Mouse (Mus musculus): ENCODE measurements around the gene AA986860. TPM values are rescaled to one million over a fixed set of nuclear protein-coding genes. Genes with fewer than 3 reads are reported as not detected.

AA986860 gene
- polyA plus RNA-seq, 1 experiment from 2014 or later, result 0.56 TPM

GRCm38 (mm10) chr1:130762045-130762760 is 30.4 kb downstream of the AA986860 start:
- no peak for ATAC-seq (replicated peaks)
- no peak overlapping the region for H3K9ac ChIP-seq
- 82% methylated on average over 3 of the region's 3 CpGs for WGBS
- no peak overlapping the region for H3K27ac ChIP-seq
- no peaks in the 10 kb centered on the region for H3K9me3 ChIP-seq
- H3K4me3 ChIP-seq, result no peak overlapping the region
- H3K27me3 ChIP-seq (replicated peaks), result no peaks in the 10 kb centered on the region
- no peaks in the 10 kb centered on the region for H3K4me1 ChIP-seq
- no peaks in the 10 kb centered on the region for H3K36me3 ChIP-seq (replicated peaks)
- H3K4me2 ChIP-seq, result no peak overlapping the region

GRCm38 (mm10) chr1:130764027-130764461 is 32.3 kb downstream of the AA986860 start:
- Histone ChIP-seq H3K4me3 (no peak overlapping the region), H3K27me3 (replicated peaks) (no peaks in the 10 kb centered on the region), H3K9ac (no peak overlapping the region), H3K36me3 (replicated peaks) (no peaks in the 10 kb centered on the region), H3K4me2 (no peak overlapping the region), H3K9me3 (no peaks in the 10 kb centered on the region), H3K27ac (no peak overlapping the region), H3K4me1 (no peaks in the 10 kb centered on the region)
- no peak for ATAC-seq (replicated peaks)
- WGBS, result 85% methylated on average over 12 of the region's 12 CpGs

DNA sequence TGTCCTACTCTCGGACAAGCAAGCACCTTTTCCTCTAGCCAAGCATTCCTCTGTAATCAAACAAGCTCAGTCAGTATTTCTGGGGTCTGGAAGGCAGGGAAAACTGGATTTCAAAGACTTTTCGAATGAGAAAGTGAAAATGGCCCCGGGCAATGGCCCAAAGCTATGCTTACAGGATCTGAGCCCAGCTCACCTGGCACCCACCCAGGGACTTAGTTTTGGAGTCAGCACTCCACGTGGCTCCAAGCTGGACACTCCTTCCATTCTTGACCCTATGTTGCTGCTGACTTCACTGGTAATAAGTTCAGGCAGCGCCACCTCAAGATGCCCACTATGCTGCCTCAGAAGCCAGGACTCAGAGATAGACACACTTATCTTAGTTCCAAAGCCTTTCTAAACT is 35.3 kb downstream of the AA986860 start:
- no peak for ATAC-seq (replicated peaks)
- 80% methylated on average over 5 of the region's 5 CpGs for WGBS
- Histone ChIP-seq H3K27ac (no peak overlapping the region), H3K36me3 (replicated peaks) (no peaks in the 10 kb centered on the region), H3K27me3 (replicated peaks) (no peaks in the 10 kb centered on the region), H3K4me2 (no peak overlapping the region), H3K4me1 (no peaks in the 10 kb centered on the region), H3K9me3 (no peaks in the 10 kb centered on the region), H3K9ac (no peak overlapping the region), H3K4me3 (no peak overlapping the region)

DNA sequence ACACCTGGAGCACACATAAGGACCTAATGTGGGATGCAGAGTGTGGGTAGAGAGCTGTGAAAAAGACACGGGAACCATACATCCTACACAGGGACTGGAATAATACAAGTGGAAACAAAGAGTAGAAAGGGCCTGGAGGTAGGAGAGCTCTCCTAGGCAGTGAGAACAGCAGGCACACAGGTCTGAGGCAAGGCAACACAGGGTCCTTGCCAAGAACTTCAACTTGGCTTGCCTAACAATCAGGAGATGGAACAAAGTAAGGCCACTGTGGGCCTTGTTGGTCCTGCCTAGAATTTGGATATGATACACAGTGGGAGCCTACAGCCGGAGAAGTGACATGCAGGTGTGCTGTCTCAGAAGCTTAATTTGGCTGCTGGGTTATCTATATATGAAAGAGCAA is 38.1 kb downstream of the AA986860 start:
- Histone ChIP-seq H3K4me2 (no peak overlapping the region), H3K27me3 (replicated peaks) (no peaks in the 10 kb centered on the region), H3K4me3 (no peak overlapping the region), H3K9me3 (no peaks in the 10 kb centered on the region), H3K9ac (no peak overlapping the region), H3K27ac (no peak overlapping the region), H3K36me3 (replicated peaks) (no peaks in the 10 kb centered on the region), H3K4me1 (no peaks in the 10 kb centered on the region)
- no peak for ATAC-seq (replicated peaks)
- WGBS, result 89% methylated on average over 2 of the region's 2 CpGs

DNA sequence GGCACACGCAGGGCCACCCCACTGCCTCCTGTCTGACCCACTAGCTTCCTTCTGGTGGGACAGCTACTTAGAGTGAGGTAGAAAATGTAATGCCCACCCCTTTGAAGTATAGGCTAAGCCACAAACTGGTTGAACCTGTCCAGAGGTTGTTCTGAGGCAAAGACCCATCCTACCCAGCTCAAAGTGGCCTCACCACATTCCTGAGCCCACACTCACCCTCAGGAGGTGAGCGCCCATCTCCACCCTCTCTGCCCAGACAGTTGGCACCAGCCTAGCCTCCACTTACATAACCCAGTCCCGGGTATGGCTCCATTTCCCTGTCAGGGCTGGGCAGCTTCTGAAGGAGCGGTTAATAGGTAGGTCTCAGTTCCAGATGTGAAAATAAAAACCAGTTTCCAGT is 38.7 kb downstream of the AA986860 start:
- no peaks in the 10 kb centered on the region for H3K4me1 ChIP-seq
- no peaks in the 10 kb centered on the region for H3K27me3 ChIP-seq (replicated peaks)
- WGBS, result 91% methylated on average over 4 of the region's 4 CpGs
- H3K9me3 ChIP-seq, result no peaks in the 10 kb centered on the region
- H3K4me3 ChIP-seq, result no peak overlapping the region
- H3K27ac ChIP-seq, result no peak overlapping the region
- H3K36me3 ChIP-seq (replicated peaks), result no peaks in the 10 kb centered on the region
- ATAC-seq (replicated peaks), result no peak
- no peak overlapping the region for H3K9ac ChIP-seq
- no peak overlapping the region for H3K4me2 ChIP-seq

DNA sequence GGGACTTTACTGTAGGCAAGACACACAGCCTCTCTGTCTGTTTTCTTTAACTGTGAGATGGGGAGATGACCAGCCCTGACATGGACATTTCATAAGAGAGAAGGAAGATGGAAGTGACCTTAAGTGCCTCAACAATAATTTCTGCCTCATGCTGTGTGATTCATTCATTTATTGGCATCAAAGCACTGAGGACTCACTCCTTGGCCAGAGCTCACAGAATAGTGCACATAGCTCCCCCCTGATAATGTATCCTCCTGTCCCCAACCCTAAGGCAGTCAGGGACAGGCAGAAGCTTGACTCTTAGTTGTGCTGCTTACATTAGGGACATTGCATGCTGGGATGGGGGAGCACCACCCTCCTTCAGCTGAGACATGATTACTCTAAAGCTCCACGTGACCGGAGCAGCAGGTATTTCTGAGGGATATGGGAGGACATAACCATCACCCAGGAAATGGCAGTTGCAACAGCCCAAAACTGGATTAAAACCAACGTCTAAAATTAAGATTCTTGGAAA is 39.3 kb downstream of the AA986860 start:
- no peak for ATAC-seq (replicated peaks)
- H3K27me3 ChIP-seq (replicated peaks), result no peaks in the 10 kb centered on the region
- no peaks in the 10 kb centered on the region for H3K36me3 ChIP-seq (replicated peaks)
- H3K4me3 ChIP-seq, result no peak overlapping the region
- H3K4me2 ChIP-seq, result no peak overlapping the region
- H3K27ac ChIP-seq, result no peak overlapping the region
- 66% methylated on average over 3 of the region's 3 CpGs for WGBS
- H3K4me1 ChIP-seq, result no peaks in the 10 kb centered on the region
- H3K9ac ChIP-seq, result no peak overlapping the region
- H3K9me3 ChIP-seq, result no peaks in the 10 kb centered on the region

GRCm38 (mm10) chr1:130775234-130775633 is 43.5 kb downstream of the AA986860 start:
- H3K9ac ChIP-seq, result no peak overlapping the region
- H3K4me3 ChIP-seq, result no peak overlapping the region
- no peaks in the 10 kb centered on the region for H3K4me1 ChIP-seq
- 34% methylated on average over 2 of the region's 2 CpGs for WGBS
- H3K4me2 ChIP-seq, result no peak overlapping the region
- no peak overlapping the region for H3K27ac ChIP-seq
- H3K36me3 ChIP-seq (replicated peaks), result no peaks in the 10 kb centered on the region
- H3K27me3 ChIP-seq (replicated peaks), result no peaks in the 10 kb centered on the region
- no peak for ATAC-seq (replicated peaks)
- H3K9me3 ChIP-seq, result no peaks in the 10 kb centered on the region

DNA sequence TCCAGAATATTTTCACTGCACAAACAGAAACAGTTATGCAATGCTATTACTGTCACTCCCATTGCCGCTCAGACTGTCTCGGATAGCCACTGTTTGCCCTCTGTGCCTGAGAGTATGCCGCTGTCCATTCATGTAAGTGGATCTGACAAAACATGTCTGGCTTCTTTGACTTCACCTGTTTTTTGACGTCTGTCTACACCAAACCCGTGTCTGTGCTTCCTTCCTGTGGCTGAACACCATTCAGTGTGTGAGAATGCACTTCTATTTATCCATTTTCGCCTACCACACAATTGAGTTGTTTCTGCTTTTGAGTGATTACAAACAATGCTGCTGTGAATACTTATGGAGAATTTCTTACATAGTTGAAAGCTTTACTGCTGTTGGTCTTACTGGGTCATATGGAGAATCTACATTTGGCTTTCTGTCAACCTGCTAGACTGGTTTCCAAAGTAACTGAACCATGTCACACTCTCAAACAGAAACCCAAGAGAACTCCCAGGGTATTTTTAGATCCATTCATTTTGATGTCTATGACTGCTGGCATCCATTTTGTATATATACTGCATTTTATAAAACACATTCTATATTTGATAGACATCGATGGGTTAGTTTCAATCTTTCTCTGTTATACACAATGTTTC is 44.0 kb downstream of the AA986860 start:
- Histone ChIP-seq H3K9ac (no peak overlapping the region), H3K4me3 (no peak overlapping the region)
- ATAC-seq (replicated peaks), result no peak

DNA sequence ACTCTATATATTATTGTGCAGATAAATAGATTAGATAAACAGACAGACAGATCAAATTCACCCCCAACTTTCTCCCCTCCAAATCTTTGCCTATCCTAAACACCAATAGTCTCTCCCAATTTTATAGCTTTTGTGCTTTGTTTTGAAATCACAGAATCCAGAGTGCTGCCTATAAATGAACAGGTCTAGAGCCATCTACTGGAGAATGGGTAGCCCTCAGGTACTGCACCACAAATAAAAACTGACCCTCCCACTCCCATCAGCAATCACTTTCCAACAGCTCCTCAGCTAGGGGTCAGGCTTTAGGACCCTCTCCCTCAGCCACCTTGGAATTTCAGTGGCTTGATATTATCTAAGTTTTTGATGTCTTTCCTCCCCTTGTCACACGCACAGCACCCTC is 44.9 kb downstream of the AA986860 start:
- no peaks in the 10 kb centered on the region for H3K27me3 ChIP-seq (replicated peaks)
- no peak overlapping the region for H3K4me3 ChIP-seq
- no peaks in the 10 kb centered on the region for H3K36me3 ChIP-seq (replicated peaks)
- WGBS, result 91% methylated on average over 1 of the region's 1 CpGs
- no peak overlapping the region for H3K4me2 ChIP-seq
- no peaks in the 10 kb centered on the region for H3K4me1 ChIP-seq
- H3K9ac ChIP-seq, result no peak overlapping the region
- H3K9me3 ChIP-seq, result no peaks in the 10 kb centered on the region
- ATAC-seq (replicated peaks), result no peak
- H3K27ac ChIP-seq, result no peak overlapping the region

More for the DNA sequence above, 44.0 kb downstream of the AA986860 start:
- 80% methylated on average over 7 of the region's 7 CpGs for WGBS
- Histone ChIP-seq H3K9me3 (no peaks in the 10 kb centered on the region), H3K4me2 (no peak overlapping the region), H3K27ac (no peak overlapping the region), H3K27me3 (replicated peaks) (no peaks in the 10 kb centered on the region), H3K4me1 (no peaks in the 10 kb centered on the region), H3K36me3 (replicated peaks) (no peaks in the 10 kb centered on the region)

DNA sequence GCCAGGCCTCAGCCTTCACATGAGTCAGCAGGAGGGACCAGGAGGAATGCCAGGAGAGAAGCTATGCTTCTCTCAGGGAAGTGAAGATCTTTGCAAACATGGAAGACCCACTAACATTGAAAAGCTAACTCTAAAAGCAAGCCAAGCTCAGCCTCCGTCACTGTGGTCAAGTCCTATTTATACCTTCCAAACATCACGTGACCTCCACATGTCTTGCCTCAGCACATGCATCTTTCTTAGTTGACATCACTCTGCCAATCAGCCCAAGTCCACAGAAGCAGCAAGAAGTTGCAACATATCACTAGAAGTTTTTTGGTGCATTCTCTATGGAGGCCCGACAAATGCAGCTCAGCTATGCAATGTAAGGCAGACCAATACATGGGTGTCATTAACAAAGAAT is 48.1 kb downstream of the AA986860 start:
- Histone ChIP-seq H3K27me3 (replicated peaks) (0 out of 2 replicates have a peak, but pooled peaks cover 2% of the 10 kb centered on the region), H3K9me3 (no peaks in the 10 kb centered on the region), H3K9ac (no peak overlapping the region), H3K4me3 (no peak overlapping the region), H3K36me3 (replicated peaks) (no peaks in the 10 kb centered on the region), H3K4me2 (no peak overlapping the region), H3K4me1 (no peaks in the 10 kb centered on the region), H3K27ac (no peak overlapping the region)
- no peak for ATAC-seq (replicated peaks)
- WGBS, result 94% methylated on average over 3 of the region's 3 CpGs

DNA sequence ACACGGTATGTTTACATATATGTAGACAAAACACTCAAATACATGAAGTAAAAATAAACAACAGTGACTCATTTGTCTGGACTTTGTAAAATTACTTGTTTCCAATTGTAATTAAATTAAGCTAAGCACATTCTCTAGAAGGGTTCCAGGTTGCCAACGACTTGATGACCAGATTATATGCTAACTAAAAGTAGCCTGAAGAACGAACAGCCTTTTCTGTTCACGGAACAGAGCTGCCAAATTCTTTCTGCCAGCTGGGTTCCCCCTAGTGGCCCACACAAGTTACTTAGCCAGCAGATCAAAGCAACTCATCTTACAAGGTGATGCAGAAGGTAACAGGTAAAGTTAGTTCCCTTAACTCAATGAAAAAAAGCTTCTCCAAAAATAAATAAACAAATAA is 52.3 kb downstream of the AA986860 start:
- Histone ChIP-seq H3K4me3 (no peak overlapping the region), H3K36me3 (replicated peaks) (no peaks in the 10 kb centered on the region), H3K4me2 (no peak overlapping the region), H3K9ac (no peak overlapping the region), H3K4me1 (no peaks in the 10 kb centered on the region), H3K27ac (no peak overlapping the region), H3K27me3 (replicated peaks) (0 out of 2 replicates have a peak, but pooled peaks cover 3% of the 10 kb centered on the region), H3K9me3 (no peaks in the 10 kb centered on the region)
- no peak for ATAC-seq (replicated peaks)
- WGBS, result 32% methylated on average over 4 of the region's 4 CpGs

DNA sequence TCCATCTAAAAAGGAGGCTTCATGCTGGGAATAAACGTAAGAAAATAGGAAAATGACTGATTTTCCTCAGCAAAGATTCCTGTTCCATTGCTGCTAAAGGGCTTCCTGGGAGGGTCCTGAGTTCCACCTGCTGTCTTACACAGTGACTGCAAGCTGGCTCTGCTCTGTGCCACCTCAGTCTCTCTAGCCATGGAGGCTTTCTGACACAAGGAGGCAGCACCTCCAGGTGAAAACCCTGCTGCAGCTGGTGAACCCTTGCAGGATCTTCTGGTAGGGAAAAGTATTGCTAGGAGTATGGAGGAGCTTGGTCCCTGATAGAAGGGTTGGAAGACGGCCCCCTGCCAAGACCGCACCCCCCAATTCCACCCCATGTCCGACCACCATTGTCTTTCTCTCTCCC is 55.2 kb downstream of the AA986860 start:
- H3K27ac ChIP-seq, result no peak overlapping the region
- H3K9ac ChIP-seq, result no peak overlapping the region
- H3K4me2 ChIP-seq, result no peak overlapping the region
- no peak overlapping the region for H3K4me3 ChIP-seq
- 0 out of 2 replicates have a peak, but pooled peaks cover 3% of the 10 kb centered on the region for H3K27me3 ChIP-seq (replicated peaks)
- 0 out of 2 replicates have a peak, but pooled peaks cover 6% of the 10 kb centered on the region for H3K4me1 ChIP-seq
- 48% methylated on average over 4 of the region's 4 CpGs for WGBS
- ATAC-seq (replicated peaks), result no peak
- H3K9me3 ChIP-seq, result no peaks in the 10 kb centered on the region
- H3K36me3 ChIP-seq (replicated peaks), result no peaks in the 10 kb centered on the region
